Mouse (Mus musculus): Measurements from ENCODE around the gene Rabac1. TPM values are rescaled to one million over a fixed set of nuclear protein-coding genes. Genes with fewer than 3 reads are reported as not detected.

Rabac1 gene
- polyA plus RNA-seq, 1 experiment from 2014 or later: 73.1 TPM

GRCm38 (mm10) chr7:25003820-25004388 lies 31.4 kb upstream of the Rabac1 start:
- H3K9me3 ChIP-seq: no peaks in the 10 kb centered on the region
- H3K36me3 ChIP-seq (replicated peaks): no peaks in the 10 kb centered on the region
- no peak overlapping the region for H3K27ac ChIP-seq
- H3K4me1 ChIP-seq: peaks cover 49% of the 10 kb centered on the region
- peaks cover 64% of the 10 kb centered on the region for H3K27me3 ChIP-seq (ENCODE audit: poor library complexity, severe bottlenecking)
- DNase-seq (ENCODE audit: extremely low spot score, low spot score): no peak
- WGBS: 84% methylated on average over 8 of the region's 8 CpGs
- no peak overlapping the region for H3K4me3 ChIP-seq

DNA sequence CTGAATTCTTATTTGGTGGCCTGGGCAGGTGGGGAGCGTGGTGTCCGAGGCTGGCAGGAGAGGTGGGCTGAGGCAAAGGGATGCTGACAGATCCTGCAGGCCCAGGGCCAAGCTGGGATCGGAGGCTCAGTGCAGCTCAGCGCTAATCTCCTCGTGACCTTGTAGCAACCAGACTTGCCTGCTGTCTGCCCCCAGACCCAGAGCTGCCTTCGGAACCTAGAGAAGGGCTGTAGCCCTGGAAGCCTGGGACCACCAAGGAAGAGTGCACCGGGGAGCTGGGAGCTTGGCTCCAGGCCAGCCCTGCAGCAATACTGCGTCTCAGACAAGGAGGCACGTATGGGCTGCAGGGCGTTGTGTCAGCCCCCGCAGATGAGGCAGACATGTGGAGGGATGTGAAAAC lies 30.7 kb upstream of the Rabac1 start:
- 67% methylated on average over 11 of the region's 11 CpGs for WGBS
- Histone ChIP-seq H3K4me1 (peaks cover 43% of the 10 kb centered on the region), H3K27me3 (ENCODE audit: poor library complexity, severe bottlenecking) (peaks cover 58% of the 10 kb centered on the region), H3K9me3 (no peaks in the 10 kb centered on the region), H3K27ac (no peak overlapping the region), H3K4me3 (no peak overlapping the region), H3K36me3 (replicated peaks) (no peaks in the 10 kb centered on the region)
- no peak for DNase-seq (ENCODE audit: extremely low spot score, low spot score)

DNA sequence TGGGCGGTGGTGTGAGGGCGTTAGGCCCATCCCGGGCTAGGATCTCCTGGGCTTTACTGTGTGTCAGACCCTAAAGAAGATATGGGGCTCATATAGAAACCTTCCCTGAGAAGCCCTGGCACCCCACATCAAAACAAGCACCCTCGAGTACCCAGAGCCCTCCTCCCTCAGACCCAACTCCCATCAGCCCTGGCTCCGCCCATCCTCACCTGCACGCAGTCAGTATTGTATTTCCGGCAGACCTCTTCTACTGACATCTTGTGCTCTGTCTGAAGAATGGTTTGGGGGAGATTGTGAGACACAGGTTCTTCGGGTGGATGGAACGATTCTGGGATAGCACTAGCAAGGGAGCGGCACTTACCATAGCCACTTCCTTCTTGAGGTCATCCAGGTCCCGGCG lies 28.2 kb upstream of the Rabac1 start:
- H3K4me3 ChIP-seq: no peak overlapping the region
- 80% methylated on average over 12 of the region's 12 CpGs for WGBS
- no peaks in the 10 kb centered on the region for H3K36me3 ChIP-seq (replicated peaks)
- no peak for DNase-seq (ENCODE audit: extremely low spot score, low spot score)
- H3K27me3 ChIP-seq (ENCODE audit: poor library complexity, severe bottlenecking): peaks cover 32% of the 10 kb centered on the region
- no peak overlapping the region for H3K27ac ChIP-seq
- peaks cover 24% of the 10 kb centered on the region for H3K4me1 ChIP-seq
- H3K9me3 ChIP-seq: no peaks in the 10 kb centered on the region

GRCm38 (mm10) chr7:25000211-25000610 lies 27.7 kb upstream of the Rabac1 start:
- no peaks in the 10 kb centered on the region for H3K36me3 ChIP-seq (replicated peaks)
- H3K4me1 ChIP-seq: peaks cover 19% of the 10 kb centered on the region
- no peak for DNase-seq (ENCODE audit: extremely low spot score, low spot score)
- H3K9me3 ChIP-seq: no peaks in the 10 kb centered on the region
- H3K4me3 ChIP-seq: no peak overlapping the region
- no peak overlapping the region for H3K27ac ChIP-seq
- peaks cover 27% of the 10 kb centered on the region for H3K27me3 ChIP-seq (ENCODE audit: poor library complexity, severe bottlenecking)
- WGBS: 79% methylated on average over 7 of the region's 7 CpGs

- 0 out of 2 replicates have a peak, but pooled peaks cover 5% of the 10 kb centered on the region for H3K27me3 ChIP-seq (ENCODE audit: poor library complexity, severe bottlenecking)
- 85% methylated on average over 6 of the region's 6 CpGs for WGBS
- no peaks in the 10 kb centered on the region for H3K36me3 ChIP-seq (replicated peaks)
Observed at GRCm38 (mm10) chr7:24993081-24993480, 20.5 kb upstream of the Rabac1 start.

GRCm38 (mm10) chr7:24990478-24990877 lies 17.9 kb upstream of the Rabac1 start:
- Histone ChIP-seq H3K36me3 (replicated peaks) (no peaks in the 10 kb centered on the region), H3K9me3 (no peaks in the 10 kb centered on the region), H3K27me3 (ENCODE audit: poor library complexity, severe bottlenecking) (0 out of 2 replicates have a peak, but pooled peaks cover 5% of the 10 kb centered on the region), H3K27ac (no peak overlapping the region), H3K4me3 (no peak overlapping the region), H3K4me1 (peaks cover 4% of the 10 kb centered on the region; the same call in 1 of the 2 replicates)
- 83% methylated on average over 8 of the region's 8 CpGs for WGBS
- no peak for DNase-seq (ENCODE audit: extremely low spot score, low spot score)

More at GRCm38 (mm10) chr7:24993081-24993480, 20.5 kb upstream of the Rabac1 start:
- DNase-seq (ENCODE audit: extremely low spot score, low spot score): no peak
- Histone ChIP-seq H3K9me3 (no peaks in the 10 kb centered on the region), H3K4me3 (no peak overlapping the region), H3K27ac (no peak overlapping the region), H3K4me1 (peaks cover 4% of the 10 kb centered on the region; the same call in 1 of the 2 replicates)

GRCm38 (mm10) chr7:24987941-24988340 lies 15.4 kb upstream of the Rabac1 start:
- no peak for DNase-seq (ENCODE audit: extremely low spot score, low spot score)
- 89% methylated on average over 14 of the region's 14 CpGs for WGBS
- Histone ChIP-seq H3K9me3 (0 out of 2 replicates have a peak, but pooled peaks cover 5% of the 10 kb centered on the region), H3K4me1 (peaks cover 4% of the 10 kb centered on the region; the same call in 1 of the 2 replicates), H3K36me3 (replicated peaks) (no peaks in the 10 kb centered on the region), H3K27me3 (ENCODE audit: poor library complexity, severe bottlenecking) (no peaks in the 10 kb centered on the region), H3K27ac (no peak overlapping the region), H3K4me3 (no peak overlapping the region)

DNA sequence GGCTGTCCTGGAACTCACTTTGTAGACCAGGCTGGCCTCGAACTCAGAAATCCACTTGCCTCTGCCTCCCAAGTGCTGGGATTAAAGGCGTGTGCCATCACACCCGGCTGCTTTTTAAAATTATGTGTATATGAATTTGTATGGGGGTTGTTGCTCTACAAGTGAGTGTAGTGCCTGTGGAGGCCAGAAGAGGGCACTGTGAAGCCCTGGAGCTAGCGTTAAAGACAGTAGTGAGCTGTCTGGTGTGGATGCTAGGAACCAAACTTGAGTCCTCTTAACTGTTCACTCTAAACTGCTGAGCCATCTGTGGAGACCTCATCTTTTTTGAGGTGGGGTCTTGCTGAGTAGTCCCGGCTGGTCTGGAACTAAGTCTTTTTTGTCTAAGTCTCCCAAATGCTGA lies 13.2 kb upstream of the Rabac1 start:
- DNase-seq (ENCODE audit: extremely low spot score, low spot score): no peak
- H3K4me1 ChIP-seq: peaks cover 2% of the 10 kb centered on the region; the same call in 1 of the 2 replicates
- H3K9me3 ChIP-seq: 0 out of 2 replicates have a peak, but pooled peaks cover 5% of the 10 kb centered on the region
- H3K36me3 ChIP-seq (replicated peaks): no peaks in the 10 kb centered on the region
- no peaks in the 10 kb centered on the region for H3K27me3 ChIP-seq (ENCODE audit: poor library complexity, severe bottlenecking)
- 73% methylated on average over 5 of the region's 5 CpGs for WGBS
- no peak overlapping the region for H3K27ac ChIP-seq
- H3K4me3 ChIP-seq: no peak overlapping the region

- DNase-seq (ENCODE audit: extremely low spot score, low spot score): no peak
- Histone ChIP-seq H3K9me3 (0 out of 2 replicates have a peak, but pooled peaks cover 5% of the 10 kb centered on the region), H3K27me3 (ENCODE audit: poor library complexity, severe bottlenecking) (no peaks in the 10 kb centered on the region), H3K4me3 (no peak overlapping the region), H3K36me3 (replicated peaks) (no peaks in the 10 kb centered on the region), H3K27ac (no peak overlapping the region), H3K4me1 (no peaks in the 10 kb centered on the region)
- 92% methylated on average over 2 of the region's 2 CpGs for WGBS
Observed at GRCm38 (mm10) chr7:24984307-24984706, 11.8 kb upstream of the Rabac1 start.

DNA sequence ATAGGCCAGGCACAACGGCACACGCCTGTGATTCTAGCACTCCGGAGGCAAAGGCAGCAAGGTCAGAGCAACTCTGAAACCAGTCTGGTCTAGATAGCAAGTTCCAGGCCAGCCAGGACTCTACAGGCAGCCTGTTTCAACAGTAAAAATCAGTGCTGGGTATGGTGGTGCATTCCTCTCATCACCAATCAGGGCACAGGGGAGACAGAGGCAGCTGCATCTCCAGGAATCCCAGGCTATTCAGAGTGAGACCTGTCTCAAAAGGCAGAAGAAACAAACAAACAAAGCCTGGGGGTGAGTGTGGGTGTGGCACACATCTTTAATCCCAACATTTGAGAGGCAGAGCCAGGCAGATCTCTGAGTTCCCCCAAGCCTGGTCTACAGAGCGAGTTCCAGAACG lies 10.8 kb upstream of the Rabac1 start:
- 89% methylated on average over 5 of the region's 5 CpGs for WGBS
- no peaks in the 10 kb centered on the region for H3K36me3 ChIP-seq (replicated peaks)
- H3K4me3 ChIP-seq: no peak overlapping the region
- no peak for DNase-seq (ENCODE audit: extremely low spot score, low spot score)
- no peak overlapping the region for H3K27ac ChIP-seq
- no peaks in the 10 kb centered on the region for H3K27me3 ChIP-seq (ENCODE audit: poor library complexity, severe bottlenecking)
- H3K9me3 ChIP-seq: 0 out of 2 replicates have a peak, but pooled peaks cover 11% of the 10 kb centered on the region
- H3K4me1 ChIP-seq: no peaks in the 10 kb centered on the region

- Histone ChIP-seq H3K9me3 (0 out of 2 replicates have a peak, but pooled peaks cover 11% of the 10 kb centered on the region), H3K27ac (no peak overlapping the region), H3K36me3 (replicated peaks) (no peaks in the 10 kb centered on the region), H3K4me3 (no peak overlapping the region), H3K4me1 (no peaks in the 10 kb centered on the region), H3K27me3 (ENCODE audit: poor library complexity, severe bottlenecking) (no peaks in the 10 kb centered on the region)
- DNase-seq (ENCODE audit: extremely low spot score, low spot score): no peak
- WGBS: 82% methylated on average over 7 of the region's 7 CpGs
Observed at GRCm38 (mm10) chr7:24980439-24980838, 7.9 kb upstream of the Rabac1 start.

- no peaks in the 10 kb centered on the region for H3K36me3 ChIP-seq (replicated peaks)
- WGBS: 84% methylated on average over 7 of the region's 7 CpGs
- H3K9me3 ChIP-seq: 0 out of 2 replicates have a peak, but pooled peaks cover 6% of the 10 kb centered on the region
- H3K27ac ChIP-seq: no peak overlapping the region
- no peak for DNase-seq (ENCODE audit: extremely low spot score, low spot score)
- H3K4me3 ChIP-seq: no peak overlapping the region
- no peaks in the 10 kb centered on the region for H3K27me3 ChIP-seq (ENCODE audit: poor library complexity, severe bottlenecking)
- no peaks in the 10 kb centered on the region for H3K4me1 ChIP-seq
Observed at GRCm38 (mm10) chr7:24978781-24979180, 6.2 kb upstream of the Rabac1 start.

DNA sequence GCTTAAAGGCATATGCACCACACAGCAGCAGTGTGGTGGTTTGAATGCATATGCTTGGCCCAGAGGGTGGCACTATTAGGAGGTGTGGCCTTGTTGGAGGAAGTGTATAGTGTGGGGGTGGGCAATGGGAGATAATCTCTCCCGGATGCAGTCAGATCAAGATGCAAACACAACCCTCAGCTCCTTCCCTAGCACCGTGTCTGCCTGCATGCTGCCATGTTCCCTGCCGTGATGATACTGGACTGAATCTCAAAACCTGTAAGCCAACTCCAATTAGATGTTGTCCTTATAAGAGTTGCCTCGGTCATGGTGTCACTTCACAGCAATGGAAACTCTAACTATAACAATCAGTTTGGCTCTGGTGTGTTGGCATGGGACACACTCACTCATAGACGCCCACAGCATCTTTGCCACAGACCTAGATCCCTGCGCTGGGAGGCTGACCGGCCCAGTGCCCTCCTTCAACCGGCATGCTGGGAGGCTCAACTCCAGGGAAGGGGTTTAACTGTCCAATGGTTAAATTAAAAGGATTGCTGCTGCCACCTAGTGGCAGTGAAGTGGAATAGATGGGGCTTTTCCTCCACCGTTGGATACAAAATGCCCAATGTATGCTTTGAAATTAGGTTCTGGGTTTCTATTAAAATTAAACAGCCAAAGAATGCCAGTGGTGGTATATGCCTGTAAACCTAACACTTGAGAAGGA lies 2.5 kb upstream of the Rabac1 start:
- H3K27me3 ChIP-seq (ENCODE audit: poor library complexity, severe bottlenecking): no peaks in the 10 kb centered on the region
- no peak overlapping the region for H3K4me3 ChIP-seq
- H3K9me3 ChIP-seq: 0 out of 2 replicates have a peak, but pooled peaks cover 6% of the 10 kb centered on the region
- H3K4me1 ChIP-seq: peaks cover 15% of the 10 kb centered on the region
- no peaks in the 10 kb centered on the region for H3K36me3 ChIP-seq (replicated peaks)
- 30% methylated on average over 9 of the region's 9 CpGs for WGBS
- peak; percentile 42 for DNase-seq (ENCODE audit: extremely low spot score, low spot score)
- no peak overlapping the region for H3K27ac ChIP-seq
